Mouse (Mus musculus): Measurements from ENCODE around the gene Adgre5.

DNA sequence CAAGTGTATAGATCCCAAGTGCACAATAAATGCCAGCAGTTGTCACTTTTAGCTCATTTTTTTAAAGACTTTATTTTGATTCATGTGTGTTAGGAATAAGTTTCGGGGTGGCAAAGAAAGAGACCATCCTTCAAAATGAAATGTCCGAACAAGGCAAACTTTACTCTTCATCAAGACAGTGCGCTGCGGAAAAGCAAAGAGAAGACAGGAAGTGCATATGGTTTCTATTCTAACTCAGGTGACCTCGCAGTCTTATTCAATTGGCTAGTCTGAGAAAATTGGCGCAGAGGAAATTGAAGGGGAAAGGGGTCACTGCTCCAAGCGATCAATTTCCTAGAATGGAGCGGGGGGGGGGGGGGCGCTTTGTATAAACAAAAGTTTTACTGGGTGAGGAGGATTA, 41.6 kb downstream of the Adgre5 start:
- no peak for TF ChIP-seq CTCF (IDR thresholded peaks at IDR 0.05; ENCODE audit: control insufficient read depth, insufficient read depth, low read length)
- no peak for TF ChIP-seq POLR2A (IDR thresholded peaks at IDR 0.05; ENCODE audit: borderline replicate concordance, control insufficient read depth, low read depth, low read length)

Measured in bone marrow, adult 2 months (tissue).